Mouse (Mus musculus): ENCODE data around the gene 4932438H23Rik. TPM values are rescaled to one million over a fixed set of nuclear protein-coding genes. Genes with fewer than 3 reads are reported as not detected.

Gene 4932438H23Rik
- not detected for polyA plus RNA-seq (2015; fragmentation: Illumina TruSeq; extraction: RNeasy Lipid Tissue Mini Kit (QIAGEN cat#74804); ENCODE audit: insufficient read depth, low replicate concordance)

GRCm38 (mm10) chr16:91095022-91095421 lies at the start of gene 4932438H23Rik:
TSS of gene 4932438H23Rik (minus strand) at chr16:91095122.

GRCm38 (mm10) chr16:91044270-91045182 lies 50.4 kb downstream of the 4932438H23Rik start, which contains the start of gene Paxbp1:
TSS of gene Paxbp1 (minus strand) at chr16:91044543.

GRCm38 (mm10) chr16:91011021-91011683 lies 83.8 kb downstream of the 4932438H23Rik start, which contains the start of gene Synj1:
TSS of gene Synj1 (minus strand) at chr16:91011308.

Other genes starting within 250 kb of the 4932438H23Rik start
- 24.1 TPM for gene Cfap298, start 160.0 kb downstream of the 4932438H23Rik start, polyA plus RNA-seq (2015; fragmentation: Illumina TruSeq; extraction: RNeasy Lipid Tissue Mini Kit (QIAGEN cat#74804); ENCODE audit: insufficient read depth, low replicate concordance)
- gene Synj1, start 83.8 kb downstream of the 4932438H23Rik start, polyA plus RNA-seq (2015; fragmentation: Illumina TruSeq; extraction: RNeasy Lipid Tissue Mini Kit (QIAGEN cat#74804); ENCODE audit: insufficient read depth, low replicate concordance): 53.3 TPM
- 144 TPM for gene Paxbp1, start 50.6 kb downstream of the 4932438H23Rik start, polyA plus RNA-seq (2015; fragmentation: Illumina TruSeq; extraction: RNeasy Lipid Tissue Mini Kit (QIAGEN cat#74804); ENCODE audit: insufficient read depth, low replicate concordance)
- gene Olig2, start 130.3 kb upstream of the 4932438H23Rik start, polyA plus RNA-seq (2015; fragmentation: Illumina TruSeq; extraction: RNeasy Lipid Tissue Mini Kit (QIAGEN cat#74804); ENCODE audit: insufficient read depth, low replicate concordance): not detected
- gene Olig1, start 174.7 kb upstream of the 4932438H23Rik start, polyA plus RNA-seq (2015; fragmentation: Illumina TruSeq; extraction: RNeasy Lipid Tissue Mini Kit (QIAGEN cat#74804); ENCODE audit: insufficient read depth, low replicate concordance): not detected